Mouse (Mus musculus) 3134 (cell line): ENCODE data around the gene Socs7.
"Not testable (repeated sequence)": the region's sequence is repeated elsewhere in the genome, so short reads cannot be mapped to it uniquely, and the experiment has no call there.

Experiments
- DNase-seq: peaks from one replicate; pipeline ENCODE4 v3.0.0-alpha.2; 2011; ENCODE audit warnings: low spot score; ENCODE audit not compliant: insufficient read length; ENCODE audit errors: extremely low read depth

Socs7 gene

DNA sequence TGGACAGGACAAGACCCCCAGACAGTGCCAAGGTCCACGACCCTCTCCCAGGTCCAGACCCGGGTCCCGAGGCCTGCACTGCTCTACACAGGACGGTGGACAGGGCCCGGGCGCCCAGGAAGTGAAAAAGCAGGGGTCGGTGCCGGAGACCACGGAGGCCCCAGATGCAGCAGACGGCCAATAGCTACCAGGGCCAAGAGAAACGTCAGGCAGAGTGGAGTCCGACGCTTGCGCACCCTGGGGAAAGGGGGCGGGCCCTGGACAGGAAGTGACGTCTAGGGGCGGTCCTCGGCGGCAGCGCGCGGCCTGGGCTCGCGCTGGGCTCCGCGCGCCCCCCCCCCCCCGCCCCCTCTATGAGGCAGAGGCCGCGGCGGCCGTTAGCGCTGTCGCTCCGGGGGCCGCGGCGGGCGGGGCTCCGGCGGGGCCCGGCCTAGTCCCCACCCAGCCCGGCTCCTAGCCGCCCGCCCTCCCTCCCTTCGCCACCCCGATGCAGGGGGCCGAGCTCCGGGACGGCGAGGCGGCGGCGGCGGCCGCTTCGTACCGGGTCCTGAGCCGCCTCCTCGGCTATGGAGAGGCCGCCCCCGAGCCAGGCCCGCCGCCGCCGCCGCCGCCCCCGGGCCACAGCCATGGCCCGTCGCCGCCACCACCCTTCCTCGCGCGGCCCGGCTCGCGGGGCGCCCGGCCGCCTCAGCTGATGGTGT, at the start of gene Socs7:
Gene Socs7, plus strand, starts transcription at position 604 of the 701 bp plus-strand sequence.
- peak; percentile 87 for DNase-seq

DNA sequence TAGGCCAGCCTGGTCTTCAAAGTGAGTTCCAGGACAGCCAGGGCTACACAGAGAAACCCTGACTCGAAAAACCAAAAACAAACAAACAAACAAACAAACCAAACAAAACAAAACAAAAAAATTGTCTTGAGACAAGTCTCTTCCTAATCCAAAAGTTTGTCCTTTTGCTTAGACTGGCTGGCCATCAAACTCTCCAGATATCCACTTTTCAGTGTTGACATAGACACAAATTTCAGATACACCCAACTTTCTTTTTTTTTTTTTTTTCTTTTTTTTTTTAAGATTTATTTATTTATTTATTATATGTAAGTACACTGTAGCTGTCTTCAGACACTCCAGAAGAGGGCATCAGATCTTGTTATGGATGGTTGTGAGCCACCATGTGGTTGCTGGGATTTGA, 49.5 kb upstream of the Socs7 start:
- not testable (repeated sequence) for DNase-seq

DNA sequence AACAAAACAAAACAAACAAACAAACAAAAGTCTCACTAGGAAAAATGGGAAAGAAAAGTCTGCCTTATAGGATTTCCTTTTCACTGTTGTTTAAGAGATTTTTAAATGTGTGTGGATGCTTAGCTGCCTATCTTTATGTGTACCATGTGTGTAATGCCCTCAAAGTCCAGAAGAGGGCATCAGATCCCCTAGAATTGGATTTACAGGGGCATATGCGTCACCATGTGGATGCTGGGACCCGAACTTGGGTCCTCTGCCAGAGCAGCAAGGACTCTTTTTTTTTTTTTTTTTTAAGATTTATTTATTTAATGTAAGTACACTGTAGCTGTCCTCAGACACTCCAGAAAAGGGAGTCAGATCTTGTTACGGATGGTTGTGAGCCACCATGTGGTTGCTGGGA, 48.2 kb upstream of the Socs7 start:
- DNase-seq = no peak

DNA sequence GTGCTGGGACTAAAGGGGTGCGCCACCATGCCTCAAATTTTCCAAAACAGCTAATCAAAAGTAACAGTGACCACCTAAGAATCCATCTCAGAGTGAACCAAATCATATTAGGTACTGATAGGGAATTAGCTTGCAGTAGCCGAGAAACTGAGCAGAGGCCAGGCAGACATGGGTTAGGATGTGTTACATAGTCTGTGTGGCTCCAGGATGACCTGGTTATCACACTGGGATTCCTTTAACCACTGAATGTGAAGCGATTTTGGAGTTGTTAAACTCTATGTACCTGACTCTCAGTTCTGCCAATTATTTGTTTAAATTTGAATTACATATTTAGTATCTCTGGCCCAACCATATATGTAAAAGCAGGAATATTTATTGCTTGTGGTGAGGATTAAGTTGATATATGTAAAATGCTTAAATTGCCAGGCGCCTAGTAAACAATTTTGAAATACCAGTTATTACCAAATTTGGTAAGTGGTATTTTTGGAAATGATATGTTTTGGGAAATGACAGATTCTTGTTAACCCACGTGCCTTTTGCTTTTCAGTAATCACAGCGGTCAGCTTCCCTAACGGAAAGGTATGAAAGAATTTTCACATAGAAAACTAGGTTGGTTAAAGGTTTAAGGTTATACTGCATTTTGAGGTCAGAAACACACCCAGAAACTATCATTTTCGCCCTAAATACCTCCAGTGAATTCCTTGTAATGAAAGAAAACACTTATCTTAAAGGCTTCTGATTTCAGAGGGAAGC, 47.4 kb upstream of the Socs7 start:
- DNase-seq = no peak

DNA sequence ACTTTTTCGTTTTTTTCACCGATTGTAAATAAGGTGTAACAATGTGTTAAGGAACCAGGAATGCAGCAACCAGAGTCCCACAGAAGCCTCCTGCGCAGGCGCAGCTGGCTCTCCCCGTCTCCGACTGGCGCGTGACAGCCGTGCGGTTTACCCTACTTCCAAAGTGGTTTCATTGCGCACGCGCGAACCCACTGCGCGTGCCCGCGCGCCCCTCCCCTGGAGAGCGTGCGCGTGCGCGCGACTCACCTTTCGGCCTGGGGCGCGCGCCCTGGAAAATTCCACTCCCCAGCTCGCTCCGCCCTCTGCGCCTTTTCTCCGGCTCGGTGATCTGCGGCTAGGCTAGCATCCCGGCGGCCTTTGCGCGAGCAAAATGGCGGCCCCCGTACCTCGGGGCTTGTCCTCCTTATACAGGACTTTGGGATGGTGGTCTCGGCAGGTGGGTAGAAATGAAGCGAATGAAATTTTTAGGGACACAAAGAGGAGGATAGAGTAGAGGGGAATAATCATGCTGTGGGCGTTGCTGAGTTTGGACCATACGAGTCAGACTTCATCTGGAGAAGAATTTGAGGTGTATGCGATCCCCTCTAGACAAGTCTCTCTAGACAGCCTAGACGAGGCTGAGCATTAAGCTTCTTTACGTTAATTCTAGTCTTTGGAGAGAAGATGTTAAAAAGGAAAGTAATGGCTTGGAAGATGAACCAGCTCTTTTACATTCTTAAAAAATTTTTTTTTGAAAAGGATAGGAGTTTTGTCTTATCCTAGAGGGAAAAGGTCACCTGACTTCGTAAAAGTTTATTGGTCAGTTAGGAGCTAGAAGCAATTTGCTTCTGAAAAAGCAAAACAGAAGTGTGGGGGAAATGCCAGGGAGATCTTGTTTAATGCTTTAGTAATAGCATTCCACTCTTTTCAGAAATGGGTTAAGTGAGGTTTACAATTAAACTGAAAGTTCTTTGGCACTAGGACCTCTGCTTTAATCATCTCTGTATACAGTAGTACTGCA, 46.5 kb upstream of the Socs7 start, which contains the start of gene Mrpl45:
Gene Mrpl45, plus strand, starts transcription at position 213 of the 1,000 bp plus-strand sequence.
- peak; percentile 97 for DNase-seq

DNA sequence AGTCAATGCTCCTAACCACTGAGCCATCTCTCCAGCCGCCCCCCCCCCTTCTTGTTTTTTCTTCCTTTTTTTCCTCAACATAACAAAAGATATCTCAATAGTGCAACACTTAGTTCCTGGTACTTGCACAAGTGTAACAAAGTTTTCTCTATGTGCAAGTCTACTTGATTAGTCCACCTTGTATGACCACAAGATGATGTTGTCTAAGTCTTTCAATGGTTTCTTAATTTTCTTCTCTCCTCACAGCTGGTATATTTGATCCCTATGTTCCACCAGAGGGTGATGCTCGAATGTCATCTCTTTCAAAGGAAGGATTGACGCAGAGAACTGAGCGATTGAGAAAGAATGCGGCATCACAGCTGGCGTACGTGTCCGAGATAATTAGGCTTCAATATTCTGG, 41.2 kb upstream of the Socs7 start:
- DNase-seq = no peak

DNA sequence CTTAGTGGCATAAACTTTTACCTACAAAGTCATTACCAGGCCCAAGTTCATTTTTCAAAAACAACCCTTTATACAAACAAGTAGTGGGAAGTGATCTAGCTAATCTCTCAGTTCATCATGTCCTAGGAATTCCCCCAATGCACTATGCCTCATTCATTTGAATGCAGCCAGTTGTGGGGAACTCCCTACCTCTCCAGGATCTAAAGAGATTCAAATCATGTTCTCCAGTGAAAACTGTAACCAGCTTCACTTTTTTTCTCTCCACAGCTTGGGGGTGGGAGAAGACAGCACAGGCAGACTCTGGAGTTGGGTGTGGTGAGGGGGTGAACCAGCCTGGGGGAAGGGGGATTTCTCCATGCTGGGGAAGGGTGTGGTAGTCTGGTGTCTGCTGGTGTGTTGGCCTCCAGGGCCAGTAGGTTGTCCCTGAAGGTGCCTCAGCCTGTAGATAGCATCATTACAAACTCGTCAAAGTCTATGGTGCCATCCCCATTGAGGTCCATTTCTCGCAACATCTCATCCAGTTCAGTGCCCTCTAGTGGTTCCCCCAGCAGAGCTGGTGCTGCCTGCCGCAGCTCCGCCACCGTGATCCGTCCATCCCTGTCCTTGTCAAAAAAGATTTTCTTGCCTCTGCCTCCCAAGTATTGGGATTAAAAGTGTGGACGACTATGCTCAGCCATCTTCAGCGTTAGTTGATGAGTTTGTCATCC, 40.3 kb upstream of the Socs7 start:
- DNase-seq = not testable (repeated sequence)

DNA sequence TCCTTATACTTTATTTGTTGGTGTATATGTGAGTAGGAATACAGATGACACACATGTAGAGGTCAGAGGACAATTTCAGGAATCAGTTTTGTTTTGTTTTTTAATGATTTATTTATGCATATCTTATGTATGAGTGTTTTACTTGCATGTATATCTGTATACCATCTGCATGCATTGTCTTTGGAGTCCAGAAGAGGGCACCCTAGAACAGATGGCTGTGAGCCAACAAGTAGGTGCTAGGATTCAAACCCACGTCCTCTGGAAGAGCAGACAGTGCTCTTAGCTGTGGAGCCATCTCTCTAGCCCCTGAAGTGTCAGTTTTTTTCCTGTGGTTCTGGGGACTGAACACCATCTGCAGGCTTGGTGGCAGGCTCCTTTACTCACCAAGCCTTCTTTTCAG, 37.1 kb upstream of the Socs7 start:
- DNase-seq = no peak

DNA sequence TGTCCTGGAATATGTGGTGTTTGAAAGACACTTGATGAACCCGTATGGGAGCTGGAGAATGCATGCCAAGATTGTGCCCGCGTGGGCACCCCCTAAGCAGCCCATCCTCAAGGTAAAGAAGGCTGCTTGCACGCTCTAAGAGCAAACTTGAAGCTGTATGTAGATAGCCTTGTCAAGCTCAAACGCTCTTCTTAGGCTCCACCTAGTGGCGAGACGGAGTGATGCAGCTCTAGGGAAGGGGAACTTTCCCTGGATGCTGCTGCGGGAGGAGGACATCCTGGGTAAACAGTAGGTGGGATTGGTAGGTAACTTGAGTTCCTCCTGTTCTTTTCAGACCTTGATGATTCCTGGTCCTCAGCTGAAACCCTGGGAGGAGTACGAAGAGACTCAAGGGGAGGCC, 34.2 kb upstream of the Socs7 start:
- DNase-seq = peak; percentile 39

DNA sequence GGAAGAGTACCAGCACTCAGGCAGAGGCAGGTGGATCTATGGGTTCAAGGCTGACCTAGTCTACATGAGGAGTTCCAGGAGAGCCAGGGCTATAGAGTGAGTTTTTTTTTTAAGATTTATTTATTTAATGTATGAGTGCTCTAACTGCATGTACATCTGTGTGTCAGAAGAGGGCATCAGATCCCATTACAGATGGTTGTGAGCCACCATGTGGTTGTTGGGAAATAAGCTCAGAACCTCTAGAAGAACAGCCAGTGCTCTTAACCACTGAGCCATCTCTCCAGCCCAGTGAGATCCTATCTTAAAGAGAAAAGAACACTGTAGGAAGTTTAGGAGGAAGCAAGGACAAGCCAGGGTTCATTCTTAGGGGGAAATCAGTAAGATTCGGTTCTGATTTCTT, 32.0 kb upstream of the Socs7 start:
- DNase-seq = no peak

DNA sequence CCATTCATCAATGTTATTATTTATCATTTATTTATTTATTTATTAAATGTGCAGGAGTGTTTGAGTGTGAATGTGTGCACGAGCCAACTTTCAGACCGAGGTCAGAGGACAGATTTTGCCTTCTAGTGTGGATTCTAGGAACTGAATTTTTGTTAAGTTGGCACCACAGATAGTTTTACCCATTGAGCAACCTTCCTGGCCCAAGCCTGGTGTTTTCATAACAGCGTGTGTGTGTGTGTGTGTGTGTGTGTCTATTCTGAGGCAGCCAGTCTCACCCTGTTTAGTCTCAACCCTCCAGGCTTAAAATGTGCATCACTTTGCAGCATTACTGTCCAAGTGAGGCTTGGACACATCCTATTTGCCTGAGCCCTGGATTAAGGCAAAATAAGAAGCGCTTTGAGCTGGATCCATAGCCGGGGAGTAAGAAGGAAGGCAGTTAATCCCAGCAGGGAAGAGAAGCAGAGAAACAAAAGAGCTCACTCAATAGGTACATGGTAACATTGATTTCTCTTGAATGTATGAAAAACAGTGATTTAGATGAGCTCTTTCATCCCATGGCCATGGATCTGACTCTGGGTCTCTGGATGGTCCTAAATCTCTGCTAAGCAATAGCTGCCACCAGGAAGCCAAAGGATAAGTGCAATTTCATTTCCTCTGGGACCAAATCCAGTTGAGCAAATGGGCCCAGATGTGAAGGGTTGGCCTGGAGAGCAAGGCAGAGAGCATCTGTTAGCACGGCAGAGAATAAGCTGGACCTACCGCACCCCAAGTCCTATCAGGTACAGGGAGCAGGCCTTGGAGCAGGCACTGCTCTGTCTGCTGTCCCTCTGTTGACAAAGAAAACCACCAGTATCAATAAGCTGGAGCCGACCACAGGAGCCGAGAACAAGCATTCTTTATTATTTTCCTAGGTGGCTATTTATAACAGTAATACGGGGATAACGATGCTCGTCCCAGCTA, 30.8 kb upstream of the Socs7 start:
- no peak for DNase-seq

DNA sequence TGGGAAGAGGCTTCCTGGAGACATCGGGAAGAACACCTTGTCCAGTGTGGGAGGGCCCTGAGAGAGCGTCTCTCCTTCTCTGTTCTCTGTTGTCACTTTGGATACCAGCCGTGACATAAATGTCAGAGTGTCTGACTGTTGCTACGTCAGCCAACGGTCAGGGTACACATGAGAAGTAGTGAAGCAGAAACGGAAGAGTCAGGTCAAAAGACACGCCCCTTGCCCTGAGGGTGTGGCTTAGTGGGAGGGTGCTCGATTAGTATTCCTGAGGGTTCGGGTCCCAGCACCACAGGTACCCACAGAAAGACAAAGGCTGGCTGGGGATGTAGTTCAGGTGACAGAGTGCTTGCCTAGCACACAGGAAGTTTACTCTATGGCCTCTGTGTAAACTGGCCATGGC, 29.3 kb upstream of the Socs7 start:
- no peak for DNase-seq

DNA sequence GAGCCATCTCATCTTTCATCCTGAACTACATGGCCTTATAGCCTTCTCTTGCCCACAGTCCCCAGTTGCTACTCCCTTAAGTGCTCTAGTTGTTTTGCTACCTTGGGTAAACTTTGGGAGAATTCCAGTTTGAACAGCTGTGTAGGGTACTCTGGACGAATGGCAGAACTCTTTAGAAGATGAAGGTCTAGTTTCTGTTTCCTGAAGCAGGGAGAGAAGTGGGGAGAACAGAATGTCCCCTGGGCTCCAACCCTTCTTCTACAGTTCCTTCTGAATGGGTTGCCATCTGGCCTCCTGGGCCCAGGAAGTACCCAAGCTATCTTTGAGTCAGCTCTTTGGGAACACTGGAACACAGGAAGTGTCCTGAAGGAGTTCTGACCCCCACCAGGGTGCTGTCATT, 28.5 kb upstream of the Socs7 start:
- DNase-seq = no peak

DNA sequence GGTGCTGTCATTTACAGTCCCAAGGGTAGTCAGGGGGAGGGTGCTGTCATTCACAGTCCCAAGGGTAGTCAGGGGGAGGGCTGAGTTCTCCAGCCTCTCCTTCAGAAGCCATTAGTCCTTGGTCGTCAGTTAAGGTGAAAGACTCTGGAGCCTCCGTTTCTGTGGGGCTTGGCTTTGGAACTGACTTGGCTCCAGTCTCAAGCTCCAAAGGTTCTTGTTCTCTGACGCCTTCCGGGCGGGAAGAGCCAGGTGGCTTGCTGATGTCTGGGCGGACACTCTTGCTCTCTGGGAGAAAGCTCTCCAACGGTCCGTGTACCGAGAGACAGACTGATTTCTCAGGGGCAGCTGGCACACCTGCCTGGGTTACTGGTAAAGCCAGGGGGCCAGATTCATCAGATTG, 28.0 kb upstream of the Socs7 start:
- DNase-seq = no peak

DNA sequence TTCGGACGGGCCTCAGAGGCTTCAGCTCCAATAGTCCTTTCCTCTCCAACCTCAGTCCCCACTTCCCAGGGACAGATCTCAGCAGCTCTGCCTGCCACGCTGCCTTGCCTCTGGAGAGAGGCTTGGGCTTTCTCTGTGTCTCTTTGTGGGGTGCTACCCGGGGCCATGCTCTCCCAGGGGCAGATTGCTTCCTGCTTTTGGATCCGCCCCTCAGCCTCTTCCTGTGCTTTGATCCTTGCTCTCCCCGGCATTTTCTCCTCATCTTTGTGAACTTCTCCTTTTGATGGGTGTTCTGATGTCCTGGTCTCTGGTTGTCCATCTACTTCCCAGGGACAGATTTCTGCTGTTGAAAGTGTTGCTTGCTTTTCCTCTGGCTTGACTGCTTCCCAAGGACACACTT, 26.1 kb upstream of the Socs7 start:
- DNase-seq = no peak

DNA sequence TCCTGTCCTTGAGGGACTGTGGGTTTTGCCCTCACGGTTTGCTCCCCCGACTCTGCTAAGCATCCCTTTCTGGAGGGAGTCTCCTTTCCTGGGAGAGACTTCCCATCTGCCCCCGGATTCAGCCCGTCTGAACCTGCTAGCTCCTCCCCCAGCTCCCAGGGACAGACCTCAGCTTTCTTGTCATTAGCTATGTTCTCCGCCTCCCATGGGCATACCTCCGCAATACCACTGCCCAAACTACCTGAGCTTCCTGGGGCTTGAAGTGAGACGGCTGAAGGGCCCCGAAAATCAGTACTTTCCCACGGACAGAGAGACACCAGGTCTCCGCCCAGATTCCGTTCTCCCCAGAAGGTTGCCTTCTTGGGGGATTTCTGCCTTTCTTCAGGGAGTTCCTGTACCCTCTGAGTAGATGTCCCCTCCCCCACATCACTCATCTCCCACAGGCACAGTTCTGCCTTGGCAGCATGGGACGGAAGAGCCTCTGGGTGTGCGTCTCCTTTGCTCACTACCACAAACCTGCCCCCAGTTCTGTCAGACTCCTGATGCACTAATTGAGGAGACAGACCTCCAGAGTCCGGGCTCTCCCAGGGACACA, 25.5 kb upstream of the Socs7 start:
- DNase-seq = no peak

DNA sequence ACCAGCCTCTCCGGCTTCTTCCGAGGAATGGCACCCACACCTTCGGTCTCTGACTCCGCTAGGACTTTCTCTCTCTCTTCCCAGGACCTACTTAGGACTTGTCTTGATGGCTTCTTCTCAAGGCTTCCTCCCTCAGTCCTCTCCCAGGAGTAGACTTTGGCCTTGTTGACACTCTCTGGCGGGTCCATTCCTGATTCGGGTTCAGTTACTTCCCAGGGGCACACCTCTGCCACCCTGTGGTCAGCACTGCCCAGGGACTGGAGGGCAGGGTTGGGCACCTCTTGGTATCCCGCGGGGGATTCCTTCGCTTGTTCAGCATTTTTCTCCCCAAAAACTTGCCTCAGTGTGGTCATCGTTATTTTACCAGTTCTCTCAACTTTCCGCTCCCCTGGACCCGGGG, 25.0 kb upstream of the Socs7 start:
- no peak for DNase-seq

DNA sequence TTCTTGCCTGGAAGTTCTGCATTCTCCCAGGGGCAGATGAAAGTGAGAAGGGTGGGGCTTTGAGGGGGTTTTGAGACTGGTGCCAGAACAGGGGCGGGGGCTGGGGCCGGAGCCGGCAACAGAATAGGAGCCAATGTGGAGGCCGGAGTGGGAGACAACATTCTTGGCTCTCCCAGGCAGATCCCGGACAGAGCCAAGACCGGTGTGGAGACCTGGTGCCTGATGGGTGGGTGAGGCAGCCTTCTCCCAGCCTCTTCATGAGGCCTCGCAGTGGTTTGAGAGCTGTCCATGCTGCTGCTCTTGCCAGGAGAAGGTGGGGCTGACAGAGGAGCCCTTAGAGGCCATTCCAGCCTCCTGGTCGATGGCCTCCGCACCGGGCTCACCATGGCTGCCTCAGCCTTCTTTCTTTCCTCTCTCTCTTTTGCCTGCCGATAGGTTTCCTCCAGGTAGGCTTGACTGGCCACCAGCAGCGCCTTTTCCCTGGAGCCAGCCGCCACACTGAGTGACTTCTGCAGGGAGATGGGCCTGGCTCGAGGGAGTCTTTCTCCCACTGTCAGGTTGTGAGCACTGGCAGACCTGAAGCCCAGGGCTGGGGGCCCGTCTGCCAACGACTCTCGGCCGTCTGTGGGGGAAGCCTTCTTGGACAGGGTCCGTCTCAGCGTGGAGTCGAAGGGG, 23.9 kb upstream of the Socs7 start:
- no peak for DNase-seq

DNA sequence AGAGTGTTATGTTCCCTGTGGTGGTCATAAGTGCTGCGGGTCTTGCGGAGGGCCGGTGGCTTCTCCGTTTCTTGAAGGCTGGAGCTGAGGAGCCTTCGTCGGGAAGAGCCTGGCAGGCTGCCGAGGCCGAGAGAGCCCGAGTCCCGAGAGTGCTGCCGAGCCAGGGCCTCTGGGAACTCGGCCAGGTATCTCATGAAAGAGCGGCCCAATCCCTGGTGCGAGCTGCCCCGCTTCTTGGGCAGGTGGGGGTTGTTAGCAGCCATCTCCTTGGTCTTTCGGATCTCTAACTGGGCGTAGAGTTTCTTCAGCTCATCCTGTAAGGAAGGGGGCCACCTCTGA, 23.4 kb upstream of the Socs7 start:
- peak; percentile 56 for DNase-seq
